Mouse (Mus musculus) urinary bladder, postnatal 36 days (tissue): Measurements from ENCODE around the gene Ccdc86.

Experiments used
- DNase-seq, 2 experiments: peaks; one replicate each; pipeline ENCODE4 v3.0.0; 2022; ENCODE audit warnings: low spot score in 2 of 2, mixed read lengths in 1 of 2

Gene Ccdc86

DNA sequence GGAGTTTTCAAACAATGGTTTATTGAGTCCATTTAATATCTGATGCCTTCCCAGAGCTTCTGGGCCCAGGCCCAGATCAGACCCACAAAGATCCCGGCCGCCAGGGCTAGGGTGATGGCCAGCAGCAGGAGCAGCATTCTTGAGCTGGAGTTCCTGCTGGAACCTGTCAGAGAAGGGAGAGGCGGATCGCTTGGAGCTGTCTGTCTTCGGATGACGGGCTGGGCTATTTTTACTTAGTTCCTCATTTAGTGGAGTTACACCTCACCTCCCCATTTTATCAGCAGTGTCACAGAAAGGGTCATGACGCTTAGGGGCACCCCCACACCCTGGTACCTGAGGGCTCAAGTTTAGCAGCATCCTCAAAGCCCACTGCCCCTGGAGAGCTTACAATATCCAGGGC is 34.8 kb downstream of the Ccdc86 start:
- DNase-seq = no peak

DNA sequence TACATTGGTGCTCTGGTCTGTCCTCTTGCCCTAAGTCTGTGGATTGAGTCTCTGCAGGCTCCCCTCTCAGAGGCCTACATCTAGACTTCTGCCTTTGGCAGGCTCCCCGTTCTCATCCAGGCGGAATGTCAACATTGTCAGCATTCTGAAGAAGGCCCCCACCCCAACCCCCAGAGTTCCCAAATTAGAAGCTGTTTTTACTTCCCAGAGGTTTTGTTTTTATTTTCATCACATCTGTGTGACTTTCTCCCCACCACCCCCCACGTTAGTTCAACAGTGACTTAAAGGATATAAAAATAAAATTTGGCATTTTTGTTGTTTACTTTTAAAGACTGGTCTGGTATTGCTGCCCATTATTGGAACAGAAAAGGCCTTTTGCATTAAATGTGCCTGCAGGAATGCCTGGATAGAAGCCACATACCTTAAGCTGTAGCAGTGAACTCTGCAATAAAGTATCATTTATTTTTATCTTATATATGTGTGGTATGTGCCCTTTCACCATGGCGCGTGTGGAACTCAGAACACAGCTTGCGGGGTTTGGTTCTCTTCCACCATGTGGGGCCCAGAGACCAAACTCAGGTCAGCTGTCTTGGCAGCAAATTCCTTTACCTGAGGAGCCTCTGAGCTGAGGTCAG is 39.9 kb downstream of the Ccdc86 start:
- DNase-seq = no peak

DNA sequence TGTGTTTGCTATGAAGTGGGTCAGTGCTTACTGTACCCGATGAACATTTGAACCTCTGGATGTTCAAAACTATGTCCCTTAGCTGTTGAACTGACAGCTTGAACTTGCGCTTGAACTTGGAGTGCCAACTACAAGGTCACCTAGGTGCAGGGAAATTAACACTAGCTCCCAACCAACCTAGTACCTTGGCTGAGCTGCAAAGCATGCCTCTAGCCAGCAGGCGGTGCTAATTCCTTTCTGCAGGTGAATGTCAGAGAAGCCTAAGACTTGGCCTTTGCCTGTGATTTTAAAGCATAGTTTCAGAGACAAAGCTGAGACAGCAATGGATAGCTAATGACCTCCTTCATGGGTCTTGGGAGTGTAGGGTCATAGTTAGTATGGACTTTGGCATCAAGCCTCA is 41.2 kb downstream of the Ccdc86 start:
- DNase-seq = peak; percentile 30 to 44

DNA sequence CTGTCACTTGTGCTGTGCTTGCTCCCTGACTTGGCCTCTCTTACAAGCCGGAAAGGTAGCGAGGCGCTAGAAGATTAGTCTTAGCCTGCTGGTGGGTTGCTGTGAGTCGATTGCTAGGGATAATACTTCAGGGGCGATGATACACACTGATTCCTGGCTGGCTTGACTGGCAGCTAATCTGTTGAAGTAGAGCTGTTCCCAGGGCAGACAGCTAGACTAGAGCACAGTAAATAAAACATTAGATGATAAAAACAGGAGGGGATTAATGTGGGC is 43.4 kb downstream of the Ccdc86 start:
- no peak for DNase-seq

DNA sequence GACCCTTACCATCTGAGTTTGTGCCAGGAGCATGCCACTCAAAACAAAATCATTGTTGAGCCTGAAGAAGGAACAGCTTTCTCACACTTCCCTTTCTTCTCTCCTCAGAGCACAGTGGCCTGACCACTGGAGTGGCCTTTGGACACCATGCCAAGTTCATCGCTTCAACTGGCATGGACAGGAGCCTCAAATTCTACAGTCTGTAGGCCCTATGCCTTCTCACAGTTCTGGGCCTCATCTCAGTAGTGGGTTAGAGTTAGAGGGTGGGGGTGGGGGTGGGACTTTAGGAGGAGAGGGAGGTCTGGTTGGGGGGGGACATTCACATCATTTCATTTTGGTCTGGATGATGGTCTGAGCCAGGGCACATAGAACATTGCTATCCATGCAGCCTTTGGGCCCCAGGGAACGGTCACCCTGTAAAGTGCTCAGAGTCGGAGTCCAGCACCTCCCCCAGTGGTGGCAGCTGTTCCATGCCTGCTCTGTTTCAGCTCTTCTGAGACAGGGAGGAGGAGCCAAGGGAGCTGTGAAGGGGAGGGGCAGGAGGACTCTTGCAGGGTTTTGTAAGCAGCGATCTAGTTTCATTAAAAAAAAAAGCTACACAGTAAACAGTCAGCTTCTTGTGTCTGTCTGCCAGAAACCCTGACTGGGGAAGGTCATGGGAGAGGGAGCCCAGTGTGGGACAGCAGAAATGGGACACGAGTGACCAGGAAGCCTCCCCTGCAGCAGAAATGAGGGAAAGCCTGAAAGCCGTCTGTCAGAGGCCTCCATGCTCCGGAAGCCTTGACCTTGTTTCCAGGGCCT is 43.9 kb downstream of the Ccdc86 start:
- DNase-seq = peak; percentile 10 to 65

DNA sequence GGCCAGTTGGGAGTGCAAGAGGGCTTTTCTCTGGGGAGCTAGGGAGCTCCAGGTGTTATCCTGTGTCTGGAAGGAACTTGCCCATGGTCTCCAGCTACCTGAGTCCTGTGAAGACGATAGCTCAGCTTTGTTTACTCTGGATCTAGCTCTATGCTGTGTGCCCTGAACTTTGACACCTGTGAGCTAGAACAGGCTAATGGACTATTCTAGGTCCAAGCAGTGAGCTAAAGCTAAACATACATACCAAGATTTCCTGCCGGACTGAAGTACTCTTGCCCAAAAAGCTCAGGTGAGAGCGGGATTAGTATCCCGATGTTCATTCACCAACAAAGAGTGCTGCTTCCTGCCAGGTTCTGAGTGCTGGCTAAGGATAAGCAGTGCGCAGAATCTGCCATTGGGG is 44.6 kb downstream of the Ccdc86 start:
- DNase-seq = no peak

DNA sequence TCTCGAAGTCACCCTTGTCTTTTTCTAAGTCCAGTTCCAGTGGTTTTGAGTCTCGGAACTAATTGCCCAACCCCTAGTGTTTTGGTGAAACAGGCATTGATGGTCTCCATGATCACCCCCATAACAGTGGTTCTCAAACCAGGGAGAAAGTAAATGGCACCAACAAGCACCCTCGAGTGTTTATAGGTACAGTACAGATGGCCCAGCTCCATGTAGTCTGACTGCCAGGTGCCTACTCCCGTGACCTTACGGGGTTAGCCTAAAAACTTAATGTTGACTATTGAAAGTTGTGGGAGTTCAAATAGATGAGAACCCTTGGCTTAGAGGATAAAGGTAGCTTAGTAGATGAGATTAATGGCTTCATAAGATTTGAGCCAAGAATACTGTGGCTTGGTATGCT is 48.0 kb downstream of the Ccdc86 start:
- DNase-seq = no peak

DNA sequence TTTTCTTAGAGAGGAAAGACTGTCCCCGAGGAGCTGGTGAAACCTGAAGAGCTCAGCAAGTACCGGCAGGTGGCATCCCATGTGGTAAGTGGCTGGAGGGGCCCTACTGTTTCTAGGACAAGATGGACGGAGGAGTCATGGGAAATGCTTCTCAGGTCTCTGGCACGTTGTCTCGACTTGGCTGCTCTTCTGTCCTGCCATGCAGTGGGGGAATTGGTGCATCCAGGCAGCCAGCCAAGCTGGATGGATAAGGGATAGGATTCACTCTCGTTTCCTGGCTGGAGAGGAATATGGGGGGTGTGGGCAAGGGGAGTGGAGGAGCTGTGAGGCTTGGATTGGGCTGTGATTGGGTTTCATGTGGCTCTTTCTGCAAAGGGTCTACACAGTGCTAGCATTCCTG is 48.8 kb downstream of the Ccdc86 start:
- no peak for DNase-seq

DNA sequence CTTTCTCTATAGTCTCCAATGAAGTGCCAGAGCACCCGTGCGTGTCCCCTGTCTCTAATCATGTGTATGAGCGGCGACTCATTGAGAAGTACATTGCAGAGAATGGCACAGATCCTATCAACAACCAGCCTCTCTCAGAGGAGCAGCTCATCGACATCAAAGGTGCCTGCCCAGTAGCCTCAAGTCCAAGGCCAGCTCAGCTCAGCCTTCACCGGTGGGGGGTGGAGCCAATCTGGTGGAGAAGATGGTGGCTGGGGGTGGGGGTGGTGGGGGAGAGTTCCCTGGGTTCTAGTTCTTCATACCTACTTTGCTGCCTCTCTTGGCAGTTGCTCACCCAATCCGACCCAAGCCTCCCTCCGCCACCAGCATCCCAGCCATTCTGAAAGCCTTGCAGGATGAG is 51.6 kb downstream of the Ccdc86 start:
- no peak for DNase-seq

DNA sequence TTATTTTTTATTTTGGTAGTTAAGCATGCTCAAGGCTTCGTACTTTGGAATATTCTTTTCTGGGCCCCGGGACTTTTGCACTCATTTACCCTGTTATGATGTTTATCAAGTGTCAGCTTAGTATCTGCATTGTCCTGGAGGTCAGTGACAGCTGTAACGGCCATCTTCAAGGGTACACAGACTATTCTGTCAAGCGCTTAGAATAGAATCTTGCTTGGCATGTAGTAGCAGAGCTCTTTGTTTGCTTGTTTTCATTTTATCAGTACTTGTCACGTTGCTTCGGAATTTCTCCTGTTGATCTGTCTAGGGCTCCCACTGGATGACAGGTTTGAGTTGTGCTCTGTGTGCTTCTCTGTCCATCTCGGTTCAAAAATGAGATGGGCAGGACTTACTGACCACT is 52.2 kb downstream of the Ccdc86 start:
- no peak for DNase-seq

DNA sequence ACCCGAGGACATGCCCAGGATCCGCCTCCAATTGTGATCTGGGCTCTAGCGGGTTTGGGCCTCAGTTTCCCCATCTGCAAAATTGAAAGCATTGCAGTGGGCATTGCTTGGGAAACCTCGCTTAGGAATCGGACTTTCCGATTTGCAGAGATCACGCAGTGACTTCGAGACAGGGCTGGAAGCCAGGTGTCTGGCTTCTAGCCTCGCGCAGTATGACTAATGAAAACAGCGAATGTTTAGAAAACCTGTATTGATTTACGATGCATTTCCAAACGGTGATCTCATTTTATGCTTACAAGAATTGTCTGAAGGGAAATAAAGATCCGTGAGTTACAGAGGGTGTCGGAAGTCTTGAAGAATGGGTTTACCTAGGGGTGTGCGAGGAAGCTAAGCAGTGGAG is 53.4 kb downstream of the Ccdc86 start:
- DNase-seq = peak; percentile 11 to 13

DNA sequence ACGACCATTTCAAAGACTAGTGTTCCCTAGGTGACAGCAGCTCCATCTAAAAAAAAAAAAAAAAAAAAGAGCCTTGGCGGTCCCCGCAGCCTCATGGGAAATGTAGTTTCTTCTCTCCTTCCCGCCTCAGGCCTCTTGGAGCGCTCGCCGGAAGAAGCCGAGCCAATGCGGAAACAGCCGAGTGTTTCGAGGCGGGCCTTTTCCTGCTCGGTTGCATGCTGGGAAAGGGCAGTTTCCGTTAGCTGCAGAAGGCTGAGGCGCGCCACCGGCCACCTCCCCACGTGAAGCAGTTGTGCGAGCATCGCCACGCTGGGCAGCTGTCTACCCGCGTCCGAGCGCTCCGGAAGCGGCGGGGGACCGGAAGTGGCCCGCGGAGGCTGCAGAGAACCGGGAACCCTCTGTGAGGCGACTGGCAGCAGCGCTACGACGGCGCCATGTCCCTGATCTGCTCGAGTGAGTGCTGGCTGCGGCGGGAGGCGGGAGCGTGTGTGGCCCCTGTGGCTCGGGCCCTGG is 54.0 kb downstream of the Ccdc86 start, which contains the start of gene Prpf19:
TSS of gene Prpf19 (plus strand) at position 216 of the 513 bp plus-strand sequence.
- DNase-seq = peak; percentile 96

DNA sequence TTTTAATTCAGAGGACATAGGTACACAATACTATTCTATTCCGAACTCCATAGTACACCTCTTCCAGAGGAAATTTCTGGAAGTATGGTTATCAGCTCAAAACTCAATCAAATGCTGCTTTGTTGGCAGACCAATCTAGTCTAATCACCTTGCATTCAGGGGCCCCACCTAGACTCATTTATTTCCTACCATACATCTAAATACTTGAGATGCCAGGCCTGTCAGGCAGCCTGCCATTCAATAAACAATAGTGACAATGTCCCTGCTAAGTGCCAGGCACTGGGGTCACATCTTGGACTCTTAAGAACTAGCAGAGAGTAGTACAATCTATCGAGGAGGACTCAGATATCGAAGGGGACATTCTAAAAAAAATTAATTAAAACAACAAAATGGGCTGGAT is 56.9 kb downstream of the Ccdc86 start:
- no peak for DNase-seq
